Mouse (Mus musculus) gonadal fat pad, adult 2 months (tissue): ENCODE results near the gene Ksr1. TPM values are rescaled to one million over a fixed set of nuclear protein-coding genes. Genes with fewer than 3 reads are reported as not detected.

Source experiments
- DNase-seq: peaks from one replicate; pipeline ENCODE4 v3.0.0-alpha.2; 2012; ENCODE audit warnings: low read depth
- polyA plus RNA-seq: library from polyadenylated mRNA; depleted of rRNA; stranded (reverse); fragments of >200 nt; gene quantifications from 2 replicates; pipeline ENCODE4 v1.2.3, GENCODE M21; 2012

The Ksr1 gene
- polyA plus RNA-seq, 1 experiment = 13.9 TPM

DNA sequence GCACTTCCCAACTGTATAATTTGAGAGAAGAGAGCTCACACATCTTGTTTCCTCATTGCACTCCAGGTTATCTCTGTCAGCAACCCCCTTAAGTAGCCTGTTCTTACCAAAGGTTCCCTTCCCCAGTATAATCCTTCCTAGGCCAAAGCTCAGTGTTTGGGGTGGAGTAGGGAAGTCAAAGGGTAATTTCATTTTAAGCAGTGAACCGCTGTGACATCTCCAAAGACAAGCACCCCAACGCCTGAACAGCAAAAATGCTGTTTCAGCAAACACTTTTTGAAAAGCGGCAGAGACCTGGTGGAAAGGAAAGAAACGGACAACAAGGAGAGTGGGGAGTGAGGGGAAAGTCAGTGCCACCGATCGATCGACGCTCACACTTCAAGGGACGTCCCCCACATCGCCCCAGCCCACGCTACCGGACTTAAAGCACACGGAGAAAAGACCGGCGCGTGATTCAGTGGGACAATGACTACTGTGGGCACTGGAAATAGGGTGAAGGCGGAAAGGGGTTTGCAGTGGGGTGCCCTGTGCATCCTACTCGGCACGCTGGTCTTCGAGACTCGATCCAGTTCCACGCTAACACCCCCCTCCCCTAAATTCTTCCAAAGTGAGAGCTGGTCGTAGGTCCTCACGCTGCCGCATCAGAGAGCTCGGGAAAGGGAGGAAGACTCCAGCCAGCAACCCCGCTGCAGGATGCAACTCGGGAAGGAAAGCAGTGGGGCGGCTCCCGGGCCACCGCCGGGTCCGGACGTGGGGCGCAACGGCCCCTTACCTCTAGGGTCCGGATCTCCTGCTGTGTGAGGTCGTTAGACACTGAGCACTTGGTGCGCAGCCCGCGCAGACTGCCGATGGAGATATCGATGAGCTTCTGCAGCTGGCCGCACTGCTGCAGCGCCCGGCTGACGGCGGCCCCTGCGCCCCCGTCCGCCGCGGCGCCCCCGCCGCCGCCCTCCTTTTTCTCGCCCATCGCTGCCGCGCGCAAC lies 633 bp downstream of the Ksr1 start:
- no peak for DNase-seq

DNA sequence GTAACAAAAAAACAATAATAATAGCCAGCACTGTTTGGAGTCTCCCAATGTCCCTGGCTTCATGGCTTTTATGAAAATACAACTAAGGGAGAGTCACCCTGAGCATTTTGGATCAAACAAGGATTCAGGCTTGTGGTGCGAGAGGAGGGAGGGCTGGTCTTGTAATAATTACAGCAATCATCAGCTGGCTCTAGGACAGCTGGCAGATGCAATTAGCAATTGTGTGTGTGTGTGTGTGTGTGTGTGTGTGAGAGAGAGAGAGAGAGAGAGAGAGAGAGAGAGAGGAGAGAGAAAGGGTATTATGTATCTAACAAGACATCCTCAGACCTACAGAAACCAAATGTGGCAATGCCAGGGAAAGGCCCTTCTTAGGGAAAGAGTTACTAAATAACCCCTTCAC lies 1.5 kb downstream of the Ksr1 start:
- DNase-seq = no peak

GRCm38 (mm10) chr11:79144043-79144591 lies 2.1 kb downstream of the Ksr1 start:
- DNase-seq = no peak

GRCm38 (mm10) chr11:79143322-79143721 lies 2.9 kb downstream of the Ksr1 start:
- no peak for DNase-seq

DNA sequence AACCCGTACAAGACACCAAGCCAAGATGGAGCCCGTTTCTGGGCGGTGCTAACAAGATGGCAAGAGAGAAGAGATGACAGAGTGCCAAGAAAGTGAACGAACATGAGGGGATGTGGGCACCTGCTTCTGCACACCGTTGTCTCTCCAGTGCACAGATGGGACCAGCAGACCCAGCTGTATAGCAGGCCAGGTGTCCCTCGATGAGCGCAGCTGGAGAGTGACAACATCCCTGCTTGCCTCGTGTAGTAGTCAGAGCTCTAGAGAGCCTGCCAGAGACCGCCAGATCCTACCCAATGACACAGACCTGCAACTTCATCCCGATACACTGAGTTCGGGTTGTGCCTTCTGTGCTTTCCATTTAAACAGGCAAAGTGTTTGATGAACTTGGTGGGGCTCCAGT lies 3.8 kb downstream of the Ksr1 start:
- no peak for DNase-seq

DNA sequence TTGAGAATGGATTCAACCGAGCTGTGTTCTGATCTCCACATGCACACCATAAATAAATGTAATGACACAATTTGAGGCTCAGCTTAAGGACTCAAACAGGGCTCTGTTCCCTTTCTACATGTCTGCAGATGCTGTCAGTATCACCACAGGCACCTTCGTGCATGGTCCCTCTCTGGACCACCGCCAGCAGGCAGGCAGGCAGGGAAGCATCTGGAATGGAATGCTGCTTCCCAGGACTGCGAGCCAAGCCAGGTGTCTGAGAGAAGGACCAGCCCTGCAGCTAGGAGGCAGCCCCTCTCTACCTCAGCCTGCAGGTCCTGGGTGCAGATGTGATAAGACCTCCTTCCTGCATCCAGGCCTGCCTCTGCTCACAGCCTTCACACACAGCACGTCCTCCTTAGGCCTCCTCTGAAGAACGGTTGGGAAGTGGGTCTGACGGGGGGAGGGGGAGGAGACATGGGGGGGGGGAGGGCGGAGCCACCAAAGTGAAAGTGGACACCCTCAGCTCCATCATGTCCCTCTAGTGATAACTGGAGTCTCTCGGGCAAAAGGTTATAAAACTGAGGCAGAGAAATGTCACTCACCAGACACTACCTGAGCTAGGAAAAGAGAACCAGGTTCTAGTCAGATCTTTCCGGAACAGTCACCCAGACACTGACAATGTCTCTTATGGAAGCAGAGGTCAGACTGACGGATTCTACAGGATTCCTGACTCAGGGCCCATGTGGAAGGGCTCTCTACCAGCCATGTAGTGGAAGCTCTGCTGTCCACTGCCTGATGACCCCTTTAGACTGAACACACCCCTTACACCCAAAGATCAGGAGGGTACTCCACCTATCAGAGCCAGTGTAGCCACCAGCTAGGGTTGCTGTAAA lies 4.7 kb downstream of the Ksr1 start:
- DNase-seq = no peak

DNA sequence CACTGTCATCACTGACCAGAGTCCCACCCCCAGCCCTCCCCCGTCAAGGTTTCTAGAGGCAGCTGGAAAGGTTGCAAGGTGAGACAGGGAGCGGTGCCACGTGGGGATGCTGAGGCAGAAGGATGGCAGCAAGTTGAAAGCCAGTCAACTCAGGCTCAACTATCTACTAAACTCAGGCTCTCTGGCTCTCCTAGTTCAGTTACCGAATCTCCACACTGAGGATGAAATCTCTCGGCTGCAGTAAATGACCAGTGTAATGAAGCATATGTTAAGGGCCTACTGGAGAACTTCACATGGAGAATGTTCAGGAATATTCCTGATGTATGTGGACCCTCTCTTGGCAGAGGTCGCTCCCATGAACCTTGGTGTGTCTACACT lies 5.7 kb downstream of the Ksr1 start:
- no peak for DNase-seq

GRCm38 (mm10) chr11:79139878-79140510 lies 6.2 kb downstream of the Ksr1 start:
- no peak for DNase-seq

DNA sequence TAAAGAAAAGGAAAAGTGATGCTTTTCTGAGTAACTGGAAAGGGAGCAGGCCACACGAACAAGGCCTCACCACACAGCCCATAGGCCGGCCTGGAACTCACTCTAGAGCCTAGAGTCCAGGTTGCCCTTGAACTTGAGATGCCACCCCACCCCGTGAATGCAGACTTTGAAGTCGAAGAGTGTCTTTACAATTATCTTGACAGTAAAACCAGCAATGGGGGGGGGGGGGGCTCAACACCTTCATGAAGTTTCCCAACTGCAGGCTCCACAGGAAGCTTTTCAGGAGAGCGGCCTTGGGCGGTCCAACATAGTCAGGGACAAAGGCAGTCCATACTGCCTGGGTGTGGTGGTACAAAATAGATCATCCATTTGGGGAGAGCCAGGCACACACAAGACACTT lies 7.6 kb downstream of the Ksr1 start:
- no peak for DNase-seq

GRCm38 (mm10) chr11:79137245-79137644 lies 9.0 kb downstream of the Ksr1 start:
- no peak for DNase-seq

DNA sequence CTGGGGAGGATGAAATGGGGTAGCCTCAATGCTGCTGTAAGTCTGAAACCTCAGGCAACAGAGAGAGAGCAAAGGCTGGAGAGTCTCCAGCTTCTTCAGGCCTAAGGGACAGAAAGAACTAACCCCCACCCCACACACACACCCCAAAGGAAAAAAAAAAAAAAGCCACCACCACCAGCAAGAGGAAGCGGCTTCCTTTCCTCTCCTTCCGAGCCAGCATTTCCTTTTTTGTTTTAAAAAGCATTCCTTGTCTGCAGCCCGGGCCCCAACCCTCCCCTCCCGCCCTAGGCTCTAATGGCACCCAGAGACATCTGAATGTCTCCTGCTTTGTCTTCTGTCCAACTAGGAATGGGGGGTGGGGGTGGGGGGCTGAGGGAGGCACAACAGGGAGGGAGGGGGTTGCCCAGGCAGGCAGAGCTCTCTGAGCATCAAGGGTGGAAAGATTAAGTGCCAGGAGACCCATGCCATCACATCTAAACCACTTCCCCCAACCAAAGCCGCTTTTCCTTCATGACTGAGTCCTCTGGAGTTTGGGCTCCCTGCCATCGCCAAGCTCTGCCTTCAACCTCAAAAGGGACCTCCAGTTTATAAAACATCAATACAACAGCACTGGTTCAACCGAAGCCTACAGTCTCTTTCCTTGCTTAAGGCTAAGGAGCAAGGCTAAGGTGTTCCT lies 10.4 kb downstream of the Ksr1 start:
- no peak for DNase-seq

- DNase-seq = no peak
Observed at GRCm38 (mm10) chr11:79135105-79135503, 11.1 kb downstream of the Ksr1 start.

DNA sequence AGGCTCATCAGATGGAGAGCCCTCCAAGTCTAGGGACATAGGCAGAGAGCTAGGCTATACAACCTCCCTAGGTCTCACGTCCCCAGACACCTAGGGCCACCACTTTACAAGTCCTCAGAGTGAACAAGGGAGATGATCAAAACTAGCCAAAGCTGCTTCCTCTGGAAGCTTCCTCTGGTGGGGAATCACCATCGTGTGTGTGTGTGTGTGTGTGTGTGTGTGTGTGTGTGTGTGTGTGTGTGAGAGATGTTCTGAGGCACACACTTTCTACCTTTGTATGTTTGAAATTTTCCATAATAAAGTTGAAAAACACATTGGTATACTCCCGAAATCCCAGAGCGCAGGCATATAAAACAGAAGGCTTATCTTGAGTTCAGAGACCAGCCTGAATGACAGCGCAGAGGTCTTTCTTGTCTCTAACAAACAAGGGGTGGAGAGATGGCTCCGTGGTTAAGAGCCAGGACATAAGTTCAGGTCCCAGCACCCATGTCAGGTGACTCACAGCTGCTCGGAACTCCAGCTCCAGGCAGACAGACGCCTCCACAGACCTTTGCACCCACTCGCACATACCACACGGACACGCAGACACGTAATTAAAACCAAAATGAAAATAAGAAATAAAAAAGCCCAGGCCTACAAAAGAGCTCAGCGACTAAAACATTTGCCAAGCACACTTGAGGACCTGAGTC lies 11.6 kb downstream of the Ksr1 start:
- DNase-seq = no peak

GRCm38 (mm10) chr11:79133961-79134360 lies 12.2 kb downstream of the Ksr1 start:
- DNase-seq = no peak

DNA sequence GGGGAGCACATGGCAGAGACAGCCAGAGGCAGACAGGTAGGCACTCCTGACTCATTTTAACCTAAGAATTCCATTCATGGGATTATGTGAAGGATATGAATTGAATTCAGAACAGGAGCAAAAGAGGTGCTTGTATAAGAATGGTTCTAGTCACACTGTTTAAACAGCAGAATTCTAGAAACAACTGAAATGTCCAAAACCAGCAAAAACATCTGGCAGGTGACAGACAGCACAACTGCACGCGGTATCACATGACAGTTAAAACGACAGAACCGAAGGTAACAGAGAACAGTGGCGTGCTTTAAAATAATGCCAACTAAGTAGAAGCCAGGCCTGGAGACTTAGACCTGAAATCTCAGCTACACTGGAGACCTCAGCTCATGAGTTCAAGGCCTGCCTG lies 13.2 kb downstream of the Ksr1 start:
- no peak for DNase-seq

DNA sequence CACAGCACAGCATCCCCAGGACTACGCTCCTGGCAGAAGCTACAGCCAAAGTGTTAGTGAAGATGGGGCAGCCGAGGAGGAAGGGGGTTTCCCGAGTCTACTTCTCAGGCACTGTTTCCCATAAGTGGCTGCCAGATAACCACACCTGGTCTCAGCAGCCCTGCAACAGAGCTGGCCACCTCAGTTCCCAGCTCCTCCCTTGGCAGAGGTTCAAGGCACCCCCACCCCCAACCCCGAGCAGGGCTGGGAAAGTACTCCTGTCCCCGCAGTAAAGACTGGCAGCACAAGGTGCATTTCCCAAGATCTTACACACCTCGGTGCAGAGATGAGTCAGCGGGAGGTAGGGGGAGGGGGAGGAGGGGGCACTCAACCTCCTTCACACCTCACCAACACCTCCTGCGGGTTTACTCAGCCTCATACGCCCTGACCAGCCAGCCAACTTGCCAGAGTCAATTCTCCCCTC lies 14.2 kb downstream of the Ksr1 start:
- DNase-seq = no peak

DNA sequence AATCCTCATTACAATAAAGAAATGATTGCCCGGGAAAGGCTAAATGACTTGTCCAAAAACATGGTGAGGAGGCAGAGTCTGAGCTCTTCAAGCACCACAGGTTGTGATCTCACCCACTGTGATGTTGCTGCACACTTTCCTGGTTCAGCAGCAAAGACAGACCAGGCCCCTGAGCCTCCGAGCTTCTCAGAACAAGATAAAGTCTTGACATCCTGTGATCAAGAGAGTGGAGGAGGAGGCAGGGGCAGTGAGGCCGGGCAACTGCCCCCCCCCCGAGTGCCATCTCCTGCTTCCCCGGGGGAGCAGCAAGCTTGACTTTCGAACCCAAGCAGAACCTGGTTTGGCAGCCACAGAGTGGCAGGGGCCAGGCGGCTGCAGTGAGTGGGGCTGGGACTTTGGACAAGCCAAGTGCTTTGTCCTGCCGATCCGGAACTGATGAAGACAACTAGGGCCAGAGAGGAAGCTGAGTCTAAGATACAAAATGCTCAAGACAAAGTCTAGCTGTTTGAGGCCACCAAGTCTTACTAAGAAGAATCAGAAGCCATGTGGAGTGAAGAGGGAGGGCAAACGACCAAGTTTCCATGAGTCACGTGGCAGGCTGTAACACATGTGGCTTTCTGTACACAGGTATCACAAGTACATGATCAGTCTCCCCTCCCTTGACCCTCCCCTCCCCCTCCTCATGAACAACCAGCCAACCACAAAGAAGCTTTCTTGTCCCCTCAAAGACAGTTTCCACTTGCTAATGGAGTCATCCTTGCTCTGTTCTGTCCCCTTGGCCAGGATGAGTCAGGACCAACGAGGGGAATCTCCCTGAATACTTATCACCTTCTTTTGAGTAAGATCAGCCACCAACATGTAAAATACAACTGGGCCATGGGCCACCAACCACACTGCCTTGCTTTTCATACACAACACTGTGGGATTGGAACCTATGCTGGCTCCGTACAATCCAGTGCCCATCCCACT lies 16.5 kb downstream of the Ksr1 start:
- no peak for DNase-seq

DNA sequence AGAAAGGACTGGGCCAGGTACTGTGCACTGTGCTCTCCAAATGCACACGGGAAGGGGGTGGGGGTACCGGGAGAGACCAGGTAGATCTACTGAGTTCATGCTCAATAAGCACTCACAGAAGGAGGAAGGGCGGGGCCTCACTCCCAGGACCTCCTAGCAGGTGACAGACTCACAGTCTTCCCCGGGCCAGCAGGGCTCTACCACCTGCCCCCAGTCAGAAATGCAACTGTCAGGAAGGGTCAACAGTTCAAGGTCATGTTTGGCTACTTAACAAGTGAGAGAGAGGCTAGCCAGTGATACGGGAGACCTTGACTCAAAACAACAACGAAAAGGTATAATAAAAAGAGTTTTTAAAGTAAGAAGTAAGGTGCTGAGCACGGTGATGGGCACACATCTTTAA lies 18.0 kb downstream of the Ksr1 start:
- DNase-seq = no peak

DNA sequence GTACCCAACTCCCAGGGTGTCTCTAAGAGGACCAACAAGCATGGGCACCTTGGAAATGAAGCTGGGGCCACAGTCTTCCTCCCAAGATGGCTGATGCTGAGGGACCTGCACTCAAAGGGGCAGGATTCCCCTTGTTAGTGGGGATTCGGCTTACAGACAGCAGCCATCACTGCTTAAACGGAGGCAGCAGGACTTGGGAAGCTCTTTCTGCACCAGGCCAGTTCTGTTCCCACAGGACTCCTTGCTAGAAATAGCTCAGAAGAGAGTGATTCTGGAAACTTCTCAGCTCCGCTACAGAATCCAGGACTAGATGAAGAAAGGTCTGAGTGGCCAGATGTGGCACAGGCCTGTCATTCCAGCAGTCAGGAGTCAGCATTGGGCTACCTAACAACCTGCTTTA lies 19.2 kb downstream of the Ksr1 start:
- no peak for DNase-seq
